Mouse (Mus musculus) megakaryocyte, embryonic 14.5 days (primary cell): Measurements from ENCODE around the gene Sesn2.

ENCODE experiments used
- FLI1 ChIP-seq: IDR thresholded peaks from 2 replicates; pipeline ENCODE4 v1.6.1; 2012; ENCODE audit warnings: low read length, inconsistent platforms, mixed read lengths
- GATA1 ChIP-seq: IDR thresholded peaks from 3 replicates; pipeline ENCODE4 v1.6.1; 2012; ENCODE audit warnings: mixed read lengths, low read length, inconsistent platforms, borderline replicate concordance

- TF ChIP-seq GATA1, result no peak
- no peak for TF ChIP-seq FLI1
Observed at GRCm38 (mm10) chr4:132526678-132527077, 16.4 kb upstream of the Sesn2 start.
